Mouse (Mus musculus) liver, embryonic 15.5 days (tissue): Measurements from ENCODE around the gene Ado. TPM values are rescaled to one million over a fixed set of nuclear protein-coding genes. Genes with fewer than 3 reads are reported as not detected.

Experiments used
- ATAC-seq: fragments of 200-750 bp; cut with Nextera tagmentation; 2 replicates; pipeline ENCODE4 v1.8.0; 2017; ENCODE audit warnings: moderate number of reproducible peaks, mild to moderate bottlenecking, moderate library complexity; ENCODE audit not compliant: insufficient read depth
- H3K27ac ChIP-seq: fragments of 300-500 bp; sonication (generic); replicated peaks from 2 replicates; pipeline ENCODE4 v1.5.1; 2015; ENCODE audit warnings: mild to moderate bottlenecking, inconsistent platforms
- H3K27me3 ChIP-seq: fragments of 300-500 bp; sonication (generic); 2 replicates; pipeline ENCODE4 v1.6.1; 2015; ENCODE audit warnings: mild to moderate bottlenecking, inconsistent platforms
- H3K36me3 ChIP-seq: fragments of 300-500 bp; sonication (generic); replicated peaks from 2 replicates; pipeline ENCODE4 v1.6.1; 2015; ENCODE audit warnings: moderate library complexity, mild to moderate bottlenecking, inconsistent platforms
- H3K4me1 ChIP-seq: fragments of 300-500 bp; sonication (generic); replicated peaks from 2 replicates; pipeline ENCODE4 v1.6.1; 2015; ENCODE audit warnings: inconsistent platforms
- H3K4me2 ChIP-seq: fragments of 300-500 bp; sonication (generic); 2 replicates; pipeline ENCODE4 v1.6.1; 2015; ENCODE audit warnings: moderate library complexity, mild to moderate bottlenecking, inconsistent platforms
- H3K4me3 ChIP-seq: fragments of 300-500 bp; sonication (generic); replicated peaks from 2 replicates; pipeline ENCODE4 v1.5.1; 2015; ENCODE audit warnings: mild to moderate bottlenecking, inconsistent platforms
- H3K9ac ChIP-seq: fragments of 300-500 bp; sonication (generic); 2 replicates; pipeline ENCODE4 v1.6.1; 2015; ENCODE audit warnings: moderate library complexity, mild to moderate bottlenecking, inconsistent platforms
- H3K9me3 ChIP-seq: fragments of 300-500 bp; sonication (generic); replicated peaks from 2 replicates; pipeline ENCODE4 v1.6.1; 2016; ENCODE audit warnings: inconsistent platforms
- WGBS: fragments of 180-500 bp; shearing (Covaris S2); methylation state at CpG from one replicate; pipeline ENCODE4 v1.1.7; 2015; ENCODE audit warnings: mixed read lengths; ENCODE audit not compliant: insufficient replicate concordance; 5-methylcytosine and 5-hydroxymethylcytosine counted together
- polyA plus RNA-seq: library from polyadenylated mRNA; unstranded; fragments of >200 nt; fragmentation: Nextera tagmentation; extraction: Ambion mirVana; gene quantifications from 2 replicates; pipeline ENCODE4 v1.2.1, GENCODE M21; 2015

The Ado gene
- polyA plus RNA-seq, 1 experiment from 2014 or later, result 12.2 TPM

DNA sequence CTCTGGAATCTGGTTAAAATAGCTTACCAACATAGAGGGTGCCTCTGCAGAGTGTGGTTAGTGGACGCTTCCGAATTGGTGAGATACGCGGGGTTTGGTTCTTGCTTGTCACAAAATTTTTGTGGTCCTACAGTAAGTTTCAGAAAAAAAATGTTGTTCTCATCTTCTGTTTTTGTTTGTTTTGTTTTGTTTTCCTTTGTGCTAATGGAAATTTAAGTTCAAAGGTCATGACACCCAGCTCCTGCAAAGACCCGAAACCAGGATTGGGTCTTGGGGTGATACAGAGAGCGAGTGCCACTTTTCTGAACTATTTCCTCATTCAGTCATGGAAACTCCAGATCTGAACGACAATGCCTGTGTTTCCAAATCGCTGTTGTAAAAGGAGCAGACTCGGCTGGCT is 50.8 kb downstream of the Ado start:
- Histone ChIP-seq H3K27me3 (no peaks in the 10 kb centered on the region), H3K27ac (no peak overlapping the region), H3K4me2 (no peak overlapping the region), H3K4me1 (no peaks in the 10 kb centered on the region), H3K9ac (no peak overlapping the region), H3K9me3 (no peaks in the 10 kb centered on the region), H3K4me3 (no peak overlapping the region), H3K36me3 (no peaks in the 10 kb centered on the region)
- WGBS, result 76% methylated on average over 9 of the region's 9 CpGs
- no peak for ATAC-seq

DNA sequence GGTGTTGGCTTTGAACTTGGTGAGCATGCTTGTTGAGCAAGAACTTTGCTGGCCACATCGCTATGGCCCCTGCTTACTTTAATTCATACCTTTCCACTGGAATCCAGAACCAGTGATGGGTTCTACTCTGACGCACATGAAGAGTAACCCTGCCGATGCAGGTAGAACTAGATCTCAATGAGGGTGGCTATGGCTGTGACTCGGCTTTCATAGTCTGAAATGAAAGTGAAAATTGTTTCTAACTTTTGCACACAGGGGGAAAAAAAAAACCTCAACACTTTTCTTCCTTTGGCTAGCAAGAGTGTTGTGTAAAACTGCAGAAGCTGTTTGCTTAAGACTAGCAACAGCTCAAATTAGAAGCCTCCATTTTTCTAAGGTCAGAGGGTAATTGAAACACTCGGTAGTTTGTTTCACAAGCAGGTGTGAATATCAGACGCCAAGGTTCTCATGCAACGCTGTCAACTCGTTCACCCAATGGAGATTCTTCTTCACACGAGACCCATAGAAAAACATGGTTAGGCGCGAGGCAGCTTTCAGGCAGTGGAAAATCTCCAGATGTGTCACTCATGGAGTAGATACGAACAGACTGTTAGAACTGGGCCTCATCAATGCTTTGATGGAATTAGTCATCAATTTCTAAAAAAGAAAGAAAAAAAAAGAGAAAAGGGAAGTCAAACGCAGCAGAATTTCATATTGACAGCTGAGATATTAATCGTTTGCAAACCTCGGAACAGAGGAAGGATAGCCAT is 51.4 kb downstream of the Ado start:
- H3K27me3 ChIP-seq, result no peaks in the 10 kb centered on the region
- ATAC-seq, result no peak
- H3K27ac ChIP-seq, result no peak overlapping the region
- no peak overlapping the region for H3K4me3 ChIP-seq
- no peak overlapping the region for H3K4me2 ChIP-seq
- 72% methylated on average over 15 of the region's 15 CpGs for WGBS
- no peaks in the 10 kb centered on the region for H3K36me3 ChIP-seq
- H3K4me1 ChIP-seq, result no peaks in the 10 kb centered on the region
- no peaks in the 10 kb centered on the region for H3K9me3 ChIP-seq
- no peak overlapping the region for H3K9ac ChIP-seq

Other genes starting within 250 kb of the Ado start
- gene Egr2, start 13.5 kb downstream of the Ado start, polyA plus RNA-seq, result 0.03 TPM in 1 of 2 replicates, not detected in the other